ENCODE assay signal across 8 mouse cellular contexts in the genomic region with DNA sequence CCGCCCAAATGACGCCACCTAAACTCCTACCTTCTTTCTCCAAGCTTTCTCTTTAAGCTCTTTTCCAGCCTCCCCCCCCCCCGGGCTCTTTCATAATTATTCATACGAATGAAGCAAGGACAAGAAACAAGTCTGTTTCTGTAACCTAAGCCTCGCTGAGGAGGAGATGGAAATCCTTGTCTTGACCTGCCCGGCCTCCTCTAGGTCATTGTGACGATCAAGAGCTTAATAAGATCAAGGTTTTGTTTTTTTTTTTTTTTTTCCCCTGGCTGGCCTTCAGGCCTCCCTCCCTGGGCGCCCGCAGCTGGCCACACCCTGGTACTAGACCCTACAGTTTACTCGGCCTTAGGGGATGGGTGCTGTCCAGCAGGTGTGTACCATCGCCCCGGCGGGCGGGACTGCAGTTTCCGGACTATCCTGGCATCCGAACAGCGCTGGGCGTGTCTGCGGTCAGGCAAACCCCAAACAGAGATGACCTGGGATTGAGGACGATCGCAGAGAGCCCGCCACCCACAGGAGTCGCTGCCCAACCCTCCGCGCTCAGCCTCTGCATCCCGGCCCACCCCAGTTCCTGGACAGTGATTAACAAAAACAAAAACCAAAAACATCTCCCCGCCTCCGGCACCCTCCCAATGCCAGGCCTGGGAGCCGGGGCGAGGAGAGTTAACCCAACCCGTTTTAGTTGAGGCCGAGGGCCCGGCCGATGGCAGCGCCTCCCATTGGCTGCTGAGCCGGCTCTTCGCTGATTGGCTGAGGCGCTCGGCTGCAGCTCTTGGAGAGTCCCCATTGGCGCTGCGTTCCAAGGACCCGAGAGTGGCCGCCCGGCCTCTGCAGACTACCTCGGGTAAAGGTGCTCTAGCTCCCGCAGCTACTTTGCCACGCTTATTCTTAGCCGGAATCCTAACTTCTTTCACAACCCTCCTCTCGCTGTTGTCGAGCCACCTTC. TPM values are rescaled to one million over a fixed set of nuclear protein-coding genes. Genes with fewer than 3 reads are reported as not detected.
DNase-seq lines count a peak whose midpoint lies in the region; ATAC-seq and TF ChIP-seq lines count a peak whose summit lies in the region.

A gene (plus strand): TSS at position 795 of the 946 bp plus-strand sequence.

- under 1% methylated on average over 50 of the region's 50 CpGs for WGBS in forebrain, embryonic 12.5 days
- WGBS in heart, postnatal 0 days, result 1% methylated on average over 47 of the region's 50 CpGs
- under 1% methylated on average over 50 of the region's 50 CpGs for WGBS in liver, embryonic 16.5 days (ENCODE audit: insufficient replicate concordance)
- under 1% methylated on average over 50 of the region's 50 CpGs for WGBS in neural tube, embryonic 13.5 days

- H3K27ac ChIP-seq in forebrain, embryonic 12.5 days, result no peak within 1 kb of the TSS
- no peak within 1 kb of the TSS for H3K27ac ChIP-seq in heart, postnatal 0 days (ENCODE audit: low read depth)
- H3K27ac ChIP-seq in liver, embryonic 16.5 days (ENCODE audit: low read length), result peak within 1 kb of the TSS; percentile 83
- peak within 1 kb of the TSS; percentile 64 for H3K27ac ChIP-seq in neural tube, embryonic 13.5 days (replicated peaks)
- H3K27ac ChIP-seq in testis, adult 2 months (ENCODE audit: control insufficient read depth, insufficient read depth, low read depth, low read length), result peak within 1 kb of the TSS; percentile 96

- peak within 1 kb of the TSS; percentile 66 for H3K9ac ChIP-seq in forebrain, embryonic 12.5 days
- peak within 1 kb of the TSS; percentile 44 for H3K9ac ChIP-seq in heart, postnatal 0 days (replicated peaks; ENCODE audit: low read depth, low read length)
- H3K9ac ChIP-seq in liver, embryonic 16.5 days (ENCODE audit: low read depth, low read length), result peak within 1 kb of the TSS; percentile 71
- H3K9ac ChIP-seq in neural tube, embryonic 13.5 days, result peak within 1 kb of the TSS; percentile 81

- TF ChIP-seq EP300 in heart, postnatal 0 days (IDR thresholded peaks at IDR 0.05; ENCODE audit: low read depth), result no peak

- TF ChIP-seq CTCF in E14TG2a.4 (conservative IDR thresholded peaks at IDR 0.05; ENCODE audit: low read length), result no peak
- peak; percentile 26 for TF ChIP-seq CTCF in heart, postnatal 0 days (IDR thresholded peaks at IDR 0.05; ENCODE audit: low read depth)
- no peak for TF ChIP-seq CTCF in testis, adult 2 months (IDR thresholded peaks at IDR 0.05; ENCODE audit: control insufficient read depth, insufficient read depth, insufficient replicate concordance, low read depth, low read length)

- peaks cover 60% of the 10 kb centered on the region for H3K4me1 ChIP-seq in E14TG2a.4 (replicated peaks; ENCODE audit: low read depth, low read length)
- peaks cover 13% of the 10 kb centered on the region for H3K4me1 ChIP-seq in forebrain, embryonic 12.5 days
- H3K4me1 ChIP-seq in heart, postnatal 0 days (ENCODE audit: control insufficient read depth, insufficient read depth), result peaks cover 23% of the 10 kb centered on the region
- H3K4me1 ChIP-seq in liver, embryonic 16.5 days (ENCODE audit: control insufficient read depth, low read depth, low read length), result peaks cover 13% of the 10 kb centered on the region
- H3K4me1 ChIP-seq in neural tube, embryonic 13.5 days (replicated peaks), result peaks cover 15% of the 10 kb centered on the region
- H3K4me1 ChIP-seq in testis, adult 2 months (ENCODE audit: control insufficient read depth, insufficient read depth, low read length), result peaks cover 11% of the 10 kb centered on the region

- H3K4me3 ChIP-seq in E14TG2a.4 (replicated peaks; ENCODE audit: low read length), result peak within 1 kb of the TSS; percentile 82
- peak within 1 kb of the TSS; percentile 60 for H3K4me3 ChIP-seq in forebrain, embryonic 12.5 days (replicated peaks)
- peak within 1 kb of the TSS; percentile 60 for H3K4me3 ChIP-seq in heart, postnatal 0 days (ENCODE audit: low read depth, low read length)
- H3K4me3 ChIP-seq in liver, embryonic 16.5 days (ENCODE audit: low read depth, low read length), result peak within 1 kb of the TSS; percentile 77
- peak within 1 kb of the TSS; percentile 60 for H3K4me3 ChIP-seq in neural tube, embryonic 13.5 days
- peak within 1 kb of the TSS; percentile 98 for H3K4me3 ChIP-seq in testis, adult 2 months (ENCODE audit: control insufficient read depth, low read depth, low read length)

- no peaks in the 10 kb centered on the region for H3K9me3 ChIP-seq in E14TG2a.4 (ENCODE audit: low read length)
- no peaks in the 10 kb centered on the region for H3K9me3 ChIP-seq in forebrain, embryonic 12.5 days
- no peaks in the 10 kb centered on the region for H3K9me3 ChIP-seq in heart, postnatal 0 days (replicated peaks; ENCODE audit: control insufficient read depth, low read length)
- no peaks in the 10 kb centered on the region for H3K9me3 ChIP-seq in liver, embryonic 16.5 days (replicated peaks; ENCODE audit: control insufficient read depth, low read length)
- no peaks in the 10 kb centered on the region for H3K9me3 ChIP-seq in neural tube, embryonic 13.5 days

- H3K4me2 ChIP-seq in forebrain, embryonic 12.5 days, result peak within 1 kb of the TSS; percentile 92
- peak within 1 kb of the TSS; percentile 78 for H3K4me2 ChIP-seq in heart, postnatal 0 days (ENCODE audit: low read depth, low read length)
- H3K4me2 ChIP-seq in liver, embryonic 16.5 days (ENCODE audit: low read depth, low read length), result peak within 1 kb of the TSS; percentile 95
- H3K4me2 ChIP-seq in neural tube, embryonic 13.5 days, result peak within 1 kb of the TSS; percentile 71

- H3K27me3 ChIP-seq in E14TG2a.4 (ENCODE audit: insufficient read depth, low read length), result no peaks in the 10 kb centered on the region
- peaks cover 16% of the 10 kb centered on the region for H3K27me3 ChIP-seq in forebrain, embryonic 12.5 days
- H3K27me3 ChIP-seq in heart, postnatal 0 days (ENCODE audit: control insufficient read depth, insufficient read depth, low read length), result no peaks in the 10 kb centered on the region
- no peaks in the 10 kb centered on the region for H3K27me3 ChIP-seq in liver, embryonic 16.5 days (ENCODE audit: control insufficient read depth, insufficient read depth, low read depth, low read length)
- 0 out of 2 replicates have a peak, but pooled peaks cover 3% of the 10 kb centered on the region for H3K27me3 ChIP-seq in neural tube, embryonic 13.5 days
- H3K27me3 ChIP-seq in testis, adult 2 months (ENCODE audit: control insufficient read depth, insufficient read depth, low read length), result no peaks in the 10 kb centered on the region

- ATAC-seq in forebrain, embryonic 12.5 days (ENCODE audit: low FRiP score), result peak; percentile 96
- ATAC-seq in heart, postnatal 0 days (ENCODE audit: insufficient read depth, low read depth), result peak; percentile 87
- ATAC-seq in liver, embryonic 16.5 days (ENCODE audit: low read depth), result peak; percentile 97
- peak; percentile 96 for ATAC-seq in neural tube, embryonic 13.5 days (ENCODE audit: low read depth)

- peak; percentile 86 for DNase-seq in c-Kit-positive CD71-positive TER-119-positive erythroid progenitor cells, embryonic 14.5 days (ENCODE audit: low spot score)
- DNase-seq in heart, postnatal 0 days (ENCODE audit: low spot score), result peak; percentile 90
- peak; percentile 91 to 95 for DNase-seq in kidney, postnatal 4 days

- peaks cover 26% of the 10 kb centered on the region for H3K36me3 ChIP-seq in E14TG2a.4 (ENCODE audit: insufficient read depth, low read length)
- no peaks in the 10 kb centered on the region for H3K36me3 ChIP-seq in forebrain, embryonic 12.5 days (replicated peaks)
- no peaks in the 10 kb centered on the region for H3K36me3 ChIP-seq in heart, postnatal 0 days (replicated peaks; ENCODE audit: control insufficient read depth, insufficient read depth, low read length)
- H3K36me3 ChIP-seq in liver, embryonic 16.5 days (ENCODE audit: control insufficient read depth, insufficient read depth), result no peaks in the 10 kb centered on the region
- no peaks in the 10 kb centered on the region for H3K36me3 ChIP-seq in neural tube, embryonic 13.5 days
- peaks cover 2% of the 10 kb centered on the region; the same call in 1 of the 2 replicates for H3K36me3 ChIP-seq in testis, adult 2 months (ENCODE audit: control insufficient read depth, insufficient read depth, low read length)

- peak; percentile 60 for TF ChIP-seq POLR2A in testis, adult 2 months (IDR thresholded peaks at IDR 0.05; ENCODE audit: control insufficient read depth, low read depth, low read length)

RNA-seq across cellular contexts. Expression of the gene that starts here (rescaled TPM):
- 2.1 and 2.6 TPM in 2 replicates for polyA plus RNA-seq in forebrain, embryonic 12.5 days (2016; fragmentation: Nextera tagmentation; extraction: Ambion mirVana)
- total RNA-seq in heart, postnatal 0 days (2014; rRNA removed; ENCODE audit: low replicate concordance), result 0.70 and 3.6 TPM in 2 replicates
- 1.9 and 2.0 TPM in 2 replicates for polyA plus RNA-seq in heart, postnatal 0 days (2015; fragmentation: Nextera tagmentation; extraction: Ambion mirVana)
- 0.37 and 0.80 TPM in 2 replicates for polyA plus RNA-seq in liver, embryonic 16.5 days (2015; fragmentation: Nextera tagmentation; extraction: Ambion mirVana)
- polyA plus RNA-seq in neural tube, embryonic 13.5 days (2015; fragmentation: Nextera tagmentation; extraction: Ambion mirVana), result 2.0 and 2.5 TPM in 2 replicates
- 40.8 and 56.4 TPM in 2 replicates for polyA plus RNA-seq in testis, adult 2 months (2012; rRNA removed)

Comparison
In these comparisons a context has a peak if more than half of its experiments do, and no peak if none do; other contexts are left out.
1. RNA of the gene that starts here (polyA plus RNA-seq): 40.8 to 56.4 TPM in testis, adult 2 months; 2.1 to 2.6 TPM in forebrain, embryonic 12.5 days, 1.9 to 2.0 TPM in heart, postnatal 0 days, 2.0 to 2.5 TPM in neural tube, embryonic 13.5 days and 0.37 to 0.80 TPM in liver, embryonic 16.5 days; every median in the first group is over 10 times any median in the second.
2. Peak in ATAC-seq, H3K4me3 ChIP-seq, H3K27ac ChIP-seq, H3K9ac ChIP-seq and H3K4me2 ChIP-seq in liver, embryonic 16.5 days; RNA of the gene not detected or under 1 TPM.
3. H3K27ac ChIP-seq: peak in neural tube, embryonic 13.5 days (single experiment) and testis, adult 2 months (single experiment); none in forebrain, embryonic 12.5 days (single experiment) and heart, postnatal 0 days (single experiment).
4. Peak in every context shown above with its lines, with median percentiles within 50 percentile points of each other: H3K4me3 ChIP-seq, DNase-seq, ATAC-seq, H3K4me2 ChIP-seq and H3K9ac ChIP-seq.